Mouse (Mus musculus) stomach, embryonic 14.5 days (tissue): ENCODE measurements at regions not wholly inside any gene's neighbourhood (a gene's known extent, or its start where the extent isn't known, plus 50 kb on each side); places are given as distances from the start of the nearest gene placed in this dataset.

Experiments
- ATAC-seq: fragments of 200-750 bp; cut with Nextera tagmentation; 2 replicates; pipeline ENCODE4 v1.8.0; 2017; ENCODE audit warnings: low read depth, moderate TSS enrichment; ENCODE audit not compliant: insufficient number of reproducible peaks, insufficient read depth, low FRiP score
- H3K27ac ChIP-seq: fragments of 300-500 bp; sonication (generic); 2 replicates; pipeline ENCODE4 v1.5.1; 2014; ENCODE audit warnings: mild to moderate bottlenecking, low read length, moderate library complexity, mixed read lengths
- H3K27me3 ChIP-seq: fragments of 300-500 bp; sonication (generic); 2 replicates; pipeline ENCODE4 v1.6.1; 2014; ENCODE audit warnings: low read length, control low read depth, mixed read lengths; ENCODE audit not compliant: control insufficient read depth, insufficient read depth
- H3K36me3 ChIP-seq: fragments of 300-500 bp; sonication (generic); 2 replicates; pipeline ENCODE4 v1.6.1; 2014; ENCODE audit warnings: mild to moderate bottlenecking, control low read depth, low read length, moderate library complexity, mixed read lengths; ENCODE audit not compliant: control insufficient read depth, insufficient read depth
- H3K4me1 ChIP-seq: fragments of 300-500 bp; sonication (generic); 2 replicates; pipeline ENCODE4 v1.6.1; 2014; ENCODE audit warnings: low read length, control low read depth, mixed read lengths; ENCODE audit not compliant: control insufficient read depth, insufficient read depth
- H3K4me2 ChIP-seq: fragments of 300-500 bp; sonication (generic); replicated peaks from 2 replicates; pipeline ENCODE4 v1.6.1; 2014; ENCODE audit warnings: low read depth, low read length, control low read depth
- H3K4me3 ChIP-seq: fragments of 300-500 bp; sonication (generic); 2 replicates; pipeline ENCODE4 v1.5.1; 2014; ENCODE audit warnings: low read depth, low read length, control low read depth
- H3K9ac ChIP-seq: fragments of 300-500 bp; sonication (generic); replicated peaks from 2 replicates; pipeline ENCODE4 v1.6.1; 2014; ENCODE audit warnings: low read depth, mild to moderate bottlenecking, control low read depth, low read length, moderate library complexity, mixed read lengths
- H3K9me3 ChIP-seq: fragments of 300-500 bp; sonication (generic); 2 replicates; pipeline ENCODE4 v1.6.1; 2016; ENCODE audit warnings: low read depth, low read length, control low read depth; ENCODE audit not compliant: control insufficient read depth
- WGBS: fragments of 180-500 bp; shearing (Covaris S2); extraction: QIAGEN DNeasy Blood & Tissue Kit; methylation state at CpG from one replicate; pipeline ENCODE4 v1.1.7; 2014; 5-methylcytosine and 5-hydroxymethylcytosine counted together

DNA sequence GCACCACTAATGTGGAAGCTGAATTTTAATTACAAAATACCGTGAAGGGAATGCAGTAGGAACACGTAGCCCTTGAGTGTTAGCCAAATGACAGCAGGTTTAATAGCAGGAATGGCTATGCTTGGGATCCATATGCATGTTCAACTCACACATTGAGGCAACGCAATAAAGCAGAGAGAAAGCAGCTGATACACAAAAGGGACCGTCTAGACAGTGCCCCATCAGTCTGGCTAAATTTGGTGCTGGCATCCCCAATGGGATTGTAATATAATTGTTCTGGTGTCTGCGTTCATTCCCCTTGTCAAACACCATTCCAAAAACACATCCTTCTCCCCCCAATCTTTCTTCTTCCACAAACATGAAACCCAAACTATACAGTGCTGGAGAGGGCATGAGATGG, 165.1 kb upstream of the Tmem161b start:
- no peak for ATAC-seq
- H3K4me1 ChIP-seq, result no peaks in the 10 kb centered on the region

DNA sequence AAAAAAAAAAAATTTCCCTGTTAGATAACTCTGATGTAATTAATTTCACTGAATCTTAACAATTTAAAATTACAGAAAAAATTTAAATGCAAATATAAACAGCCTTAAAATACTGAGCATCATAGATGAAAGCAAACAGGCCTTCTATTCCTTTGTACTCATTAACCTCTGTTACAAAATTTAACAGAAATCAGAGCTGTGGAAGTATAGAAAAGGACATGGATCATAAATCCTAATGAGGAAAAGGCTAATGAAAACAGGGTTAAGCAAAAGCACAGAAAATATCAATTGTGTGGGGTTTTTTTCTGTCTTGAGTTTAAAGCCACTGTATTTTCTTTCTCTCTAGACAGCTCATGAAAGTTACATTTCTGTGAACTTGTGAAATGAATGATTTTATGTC, 164.6 kb upstream of the Tmem161b start:
- ATAC-seq, result no peak
- Histone ChIP-seq H3K4me3 (no peak overlapping the region), H3K4me1 (no peaks in the 10 kb centered on the region), H3K27me3 (no peaks in the 10 kb centered on the region), H3K36me3 (no peaks in the 10 kb centered on the region), H3K4me2 (no peak overlapping the region), H3K27ac (no peak overlapping the region), H3K9ac (no peak overlapping the region), H3K9me3 (no peaks in the 10 kb centered on the region)

More for the DNA sequence above, 165.1 kb upstream of the Tmem161b start:
- Histone ChIP-seq H3K9ac (no peak overlapping the region), H3K9me3 (no peaks in the 10 kb centered on the region), H3K27me3 (no peaks in the 10 kb centered on the region), H3K27ac (no peak overlapping the region), H3K4me3 (no peak overlapping the region), H3K36me3 (no peaks in the 10 kb centered on the region), H3K4me2 (no peak overlapping the region)
- 77% methylated on average over 5 of the region's 5 CpGs for WGBS

DNA sequence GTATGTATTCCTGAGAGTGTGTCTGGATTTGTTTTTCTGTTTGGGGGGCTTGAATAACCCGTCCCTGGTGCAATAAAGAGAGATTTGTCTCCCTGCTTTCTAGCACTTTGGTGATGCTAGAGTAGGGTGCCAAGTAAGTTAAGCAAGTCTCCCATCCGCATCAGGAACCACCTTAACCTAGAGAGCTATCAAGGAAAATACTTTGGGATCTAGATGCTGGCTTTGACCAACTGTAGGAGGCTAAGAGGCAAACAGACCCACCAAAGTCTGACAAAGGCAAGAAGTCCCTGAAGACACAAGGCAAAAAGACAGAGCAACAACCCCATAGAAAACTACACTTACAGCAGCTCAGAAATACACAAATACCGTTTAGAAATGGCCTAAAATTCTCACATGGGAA, 163.8 kb upstream of the Tmem161b start:
- no peaks in the 10 kb centered on the region for H3K4me1 ChIP-seq
- H3K4me2 ChIP-seq, result no peak overlapping the region
- WGBS, result 66% methylated on average over 3 of the region's 3 CpGs

DNA sequence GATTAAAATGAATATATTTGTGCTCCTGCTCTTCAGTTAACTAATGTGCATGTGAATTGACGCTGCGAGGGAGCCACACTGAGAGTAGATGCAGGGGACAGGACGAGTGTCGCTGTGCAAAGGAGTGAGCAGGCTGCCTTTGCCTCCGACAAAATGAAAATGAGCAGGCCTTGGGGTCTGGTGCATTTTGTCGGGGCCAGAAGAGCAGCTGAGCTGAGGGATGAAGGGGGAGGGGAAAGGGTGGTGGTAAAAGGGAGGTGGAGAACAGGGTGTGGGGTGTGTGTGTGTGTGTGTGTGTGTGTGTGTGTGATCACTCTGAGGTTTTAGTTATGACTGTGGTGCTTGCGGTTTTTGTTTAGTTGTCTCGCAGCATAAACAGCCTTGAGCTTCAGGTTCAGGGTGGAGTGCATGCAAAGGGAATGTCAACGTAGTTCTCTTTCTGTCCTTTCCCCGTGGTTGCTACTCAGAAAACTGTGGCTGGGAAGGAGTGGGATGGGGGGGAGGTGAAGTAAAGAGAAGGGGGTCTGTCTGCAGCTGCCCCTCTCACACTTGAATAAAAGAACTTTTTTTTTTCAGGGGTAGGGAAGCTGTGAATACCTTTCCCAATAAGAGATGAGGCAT, 163.0 kb upstream of the Tmem161b start:
- WGBS, result 11% methylated on average over 10 of the region's 10 CpGs
- Histone ChIP-seq H3K4me2 (no peak overlapping the region), H3K27me3 (no peaks in the 10 kb centered on the region), H3K27ac (no peak overlapping the region), H3K36me3 (no peaks in the 10 kb centered on the region), H3K4me3 (no peak overlapping the region), H3K9ac (no peak overlapping the region), H3K4me1 (no peaks in the 10 kb centered on the region), H3K9me3 (no peaks in the 10 kb centered on the region)
- ATAC-seq, result peak; percentile 14; the same call in 1 of the 2 replicates

More for the DNA sequence above, 163.8 kb upstream of the Tmem161b start:
- Histone ChIP-seq H3K9ac (no peak overlapping the region), H3K36me3 (no peaks in the 10 kb centered on the region), H3K27ac (no peak overlapping the region), H3K4me3 (no peak overlapping the region), H3K9me3 (no peaks in the 10 kb centered on the region), H3K27me3 (no peaks in the 10 kb centered on the region)
- no peak for ATAC-seq

DNA sequence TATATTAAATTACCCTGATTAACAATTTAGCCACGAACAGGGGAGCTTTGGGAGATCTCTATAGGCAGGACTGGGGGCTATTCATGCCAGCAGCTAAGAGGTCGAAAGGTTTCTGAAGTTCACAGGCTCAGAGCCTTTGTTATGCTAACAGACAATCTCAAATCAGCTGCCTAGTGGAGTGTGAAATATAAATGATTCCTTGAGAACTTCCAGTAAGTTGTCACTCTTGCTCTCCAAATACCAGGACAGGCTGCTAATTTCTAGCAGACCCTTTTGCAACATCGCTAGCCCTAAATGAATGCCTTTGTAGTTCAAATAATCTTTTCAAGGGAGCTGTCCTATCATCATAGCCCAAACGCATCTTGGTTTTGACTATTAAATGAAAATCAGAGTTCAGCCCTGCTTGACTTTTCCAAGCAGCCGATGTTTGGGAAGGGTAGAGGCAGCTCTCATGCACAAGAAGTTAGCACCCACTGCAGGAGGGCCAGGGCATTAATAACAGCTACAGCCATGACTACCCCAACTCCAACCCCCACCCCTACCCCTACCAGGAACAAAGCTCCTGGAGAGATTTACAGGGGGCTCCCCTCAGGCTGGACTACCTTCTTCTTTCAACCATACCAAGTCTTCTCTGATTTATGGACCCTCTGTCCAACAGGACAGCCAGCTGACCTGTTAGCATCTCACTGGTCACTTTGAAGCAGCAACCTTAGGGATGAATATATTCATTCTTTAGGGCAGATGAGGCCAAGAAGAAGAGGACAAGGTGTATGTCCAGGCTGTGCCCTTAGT, 162.2 kb upstream of the Tmem161b start:
- H3K9ac ChIP-seq, result no peak overlapping the region
- H3K27me3 ChIP-seq, result no peaks in the 10 kb centered on the region
- no peak overlapping the region for H3K4me2 ChIP-seq
- H3K4me3 ChIP-seq, result no peak overlapping the region
- no peaks in the 10 kb centered on the region for H3K9me3 ChIP-seq
- H3K4me1 ChIP-seq, result no peaks in the 10 kb centered on the region
- H3K36me3 ChIP-seq, result no peaks in the 10 kb centered on the region
- 20% methylated on average over 5 of the region's 5 CpGs for WGBS
- no peak overlapping the region for H3K27ac ChIP-seq
- ATAC-seq, result no peak

DNA sequence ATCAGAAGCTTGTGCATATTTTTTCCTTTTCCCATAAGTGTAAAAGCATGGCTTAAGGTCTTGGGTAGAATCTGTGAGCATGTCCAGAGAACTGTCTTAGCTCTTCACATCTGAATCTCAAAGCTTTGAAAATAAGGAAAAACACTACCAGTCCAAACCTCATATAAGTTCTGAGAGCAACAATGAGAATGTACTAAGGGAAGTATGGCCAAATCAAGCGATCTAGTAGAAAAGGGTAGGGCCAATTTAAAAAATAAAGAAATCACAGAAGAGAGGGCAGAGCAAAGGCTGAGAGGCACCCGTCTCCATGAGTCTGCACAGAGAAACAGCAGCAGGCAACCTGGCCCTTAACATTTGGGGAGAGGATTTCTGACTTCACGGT, 161.7 kb upstream of the Tmem161b start:
- WGBS, result 69% methylated on average over 3 of the region's 3 CpGs

DNA sequence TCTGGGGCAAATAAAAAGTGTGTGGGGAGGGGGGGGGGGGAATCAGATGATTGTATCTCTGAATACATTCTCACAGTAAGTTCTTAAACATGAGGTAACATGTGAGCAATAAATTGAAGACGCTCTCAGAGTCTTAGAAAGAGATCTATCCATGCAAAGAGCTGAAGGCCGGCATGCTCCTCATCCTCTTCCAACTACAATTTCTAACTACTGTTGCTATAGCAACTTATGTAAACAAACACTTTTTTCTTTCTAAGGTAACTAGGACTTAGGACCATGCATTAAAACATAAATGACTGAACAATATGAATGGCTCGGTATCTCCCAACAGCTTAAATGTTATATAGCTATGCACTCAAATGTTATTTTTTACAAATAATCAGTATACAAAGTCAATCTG, 161.2 kb upstream of the Tmem161b start:
- Histone ChIP-seq H3K27ac (no peak overlapping the region), H3K4me3 (no peak overlapping the region), H3K36me3 (no peaks in the 10 kb centered on the region), H3K27me3 (no peaks in the 10 kb centered on the region), H3K4me2 (no peak overlapping the region), H3K9me3 (no peaks in the 10 kb centered on the region), H3K9ac (no peak overlapping the region), H3K4me1 (no peaks in the 10 kb centered on the region)
- ATAC-seq, result no peak
- WGBS, result 77% methylated on average over 3 of the region's 3 CpGs

More for the DNA sequence above, 161.7 kb upstream of the Tmem161b start:
- Histone ChIP-seq H3K9me3 (no peaks in the 10 kb centered on the region), H3K27me3 (no peaks in the 10 kb centered on the region), H3K36me3 (no peaks in the 10 kb centered on the region), H3K4me1 (no peaks in the 10 kb centered on the region), H3K4me3 (no peak overlapping the region), H3K9ac (no peak overlapping the region), H3K27ac (no peak overlapping the region), H3K4me2 (no peak overlapping the region)
- no peak for ATAC-seq

DNA sequence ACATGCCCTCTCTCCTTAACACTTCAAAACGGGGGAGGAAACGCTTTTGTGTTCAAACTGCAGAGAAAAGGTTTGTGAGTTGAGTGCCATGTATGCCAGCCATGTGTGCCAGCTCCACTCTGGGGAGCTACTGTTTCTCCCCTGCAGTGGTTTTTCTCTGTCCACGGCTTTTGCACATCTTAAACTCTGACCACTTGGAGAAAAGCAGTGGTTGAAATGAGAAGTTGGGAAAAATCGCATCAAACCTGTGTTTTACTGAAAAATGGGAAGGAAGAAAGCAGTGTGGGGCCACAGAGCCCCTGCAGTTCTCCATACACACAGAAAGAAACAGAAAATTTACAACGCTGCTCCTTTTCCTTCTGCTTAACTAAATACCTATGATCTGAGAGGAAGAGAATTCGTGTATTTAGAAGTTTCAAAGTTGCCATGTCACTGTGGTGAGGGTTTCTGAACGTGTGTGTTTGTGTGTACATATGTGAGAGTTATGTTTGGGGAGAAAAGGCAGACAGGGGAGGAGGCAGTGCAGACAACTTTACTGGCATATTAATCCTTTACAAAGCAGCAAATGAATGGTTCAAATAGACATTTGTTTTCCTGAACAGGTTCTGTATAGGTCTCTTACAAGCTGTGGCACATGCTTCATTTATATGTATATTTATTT, 160.1 kb upstream of the Tmem161b start:
- WGBS, result 38% methylated on average over 7 of the region's 7 CpGs
- ATAC-seq, result no peak
- Histone ChIP-seq H3K4me3 (no peak overlapping the region), H3K9me3 (no peaks in the 10 kb centered on the region), H3K27ac (no peak overlapping the region), H3K9ac (no peak overlapping the region), H3K27me3 (no peaks in the 10 kb centered on the region), H3K36me3 (no peaks in the 10 kb centered on the region), H3K4me2 (no peak overlapping the region), H3K4me1 (no peaks in the 10 kb centered on the region)
